Mouse (Mus musculus): ENCODE measurements around the gene Eif2ak4. TPM values are rescaled to one million over a fixed set of nuclear protein-coding genes. Genes with fewer than 3 reads are reported as not detected.

Eif2ak4 gene
- polyA plus RNA-seq, 1 experiment from 2014 or later: 9.5 TPM

- Histone ChIP-seq H3K36me3 (ENCODE audit: control insufficient read depth, insufficient read depth, low read length) (no peaks in the 10 kb centered on the region), H3K9ac (ENCODE audit: low read depth, low read length) (peak overlapping the region; percentile 37; the same call in 1 of the 2 replicates), H3K27me3 (replicated peaks; ENCODE audit: control insufficient read depth, insufficient read depth, low read length) (no peaks in the 10 kb centered on the region), H3K4me2 (ENCODE audit: low read depth, low read length) (no peak overlapping the region), H3K27ac (ENCODE audit: low read length) (no peak overlapping the region; the same call in 1 of the 2 replicates), H3K4me3 (ENCODE audit: low read length) (no peak overlapping the region), H3K4me1 (ENCODE audit: control insufficient read depth, insufficient read depth, low read length) (peaks cover 14% of the 10 kb centered on the region), H3K9me3 (ENCODE audit: control insufficient read depth, low read length) (no peaks in the 10 kb centered on the region)
- 65% methylated on average over 8 of the region's 8 CpGs for WGBS
- no peak for ATAC-seq
Measured at GRCm38 (mm10) chr2:118509688-118510446, 121.4 kb downstream of the Eif2ak4 start.

- no peak overlapping the region for H3K4me2 ChIP-seq (ENCODE audit: low read depth, low read length)
- H3K36me3 ChIP-seq (ENCODE audit: control insufficient read depth, insufficient read depth, low read length): no peaks in the 10 kb centered on the region
- H3K4me1 ChIP-seq (ENCODE audit: control insufficient read depth, insufficient read depth, low read length): peaks cover 14% of the 10 kb centered on the region
- no peak overlapping the region for H3K4me3 ChIP-seq (ENCODE audit: low read length)
- H3K9me3 ChIP-seq (ENCODE audit: control insufficient read depth, low read length): no peaks in the 10 kb centered on the region
- ATAC-seq: peak; percentile 79
- H3K27ac ChIP-seq (ENCODE audit: low read length): peak overlapping the region; percentile 18
- no peaks in the 10 kb centered on the region for H3K27me3 ChIP-seq (replicated peaks; ENCODE audit: control insufficient read depth, insufficient read depth, low read length)
- peak overlapping the region; percentile 37; the same call in 1 of the 2 replicates for H3K9ac ChIP-seq (ENCODE audit: low read depth, low read length)
- 46% methylated on average over 29 of the region's 29 CpGs for WGBS
Measured at GRCm38 (mm10) chr2:118510447-118511310, 122.3 kb downstream of the Eif2ak4 start.

- ATAC-seq: no peak
- no peaks in the 10 kb centered on the region for H3K27me3 ChIP-seq (replicated peaks; ENCODE audit: control insufficient read depth, insufficient read depth, low read length)
- H3K9ac ChIP-seq (ENCODE audit: low read depth, low read length): no peak overlapping the region; the same call in 1 of the 2 replicates
- H3K36me3 ChIP-seq (ENCODE audit: control insufficient read depth, insufficient read depth, low read length): no peaks in the 10 kb centered on the region
- no peak overlapping the region; the same call in 1 of the 2 replicates for H3K27ac ChIP-seq (ENCODE audit: low read length)
- peaks cover 14% of the 10 kb centered on the region for H3K4me1 ChIP-seq (ENCODE audit: control insufficient read depth, insufficient read depth, low read length)
- H3K4me3 ChIP-seq (ENCODE audit: low read length): no peak overlapping the region
- H3K9me3 ChIP-seq (ENCODE audit: control insufficient read depth, low read length): no peaks in the 10 kb centered on the region
- H3K4me2 ChIP-seq (ENCODE audit: low read depth, low read length): no peak overlapping the region
- WGBS: 57% methylated on average over 11 of the region's 11 CpGs
Measured at GRCm38 (mm10) chr2:118511779-118512417, 123.5 kb downstream of the Eif2ak4 start.

GRCm38 (mm10) chr2:118512418-118513377 lies 124.3 kb downstream of the Eif2ak4 start:
- H3K27me3 ChIP-seq (replicated peaks; ENCODE audit: control insufficient read depth, insufficient read depth, low read length): no peaks in the 10 kb centered on the region
- 79% methylated on average over 16 of the region's 16 CpGs for WGBS
- H3K36me3 ChIP-seq (ENCODE audit: control insufficient read depth, insufficient read depth, low read length): no peaks in the 10 kb centered on the region
- H3K4me2 ChIP-seq (ENCODE audit: low read depth, low read length): no peak overlapping the region
- no peak overlapping the region for H3K4me3 ChIP-seq (ENCODE audit: low read length)
- H3K4me1 ChIP-seq (ENCODE audit: control insufficient read depth, insufficient read depth, low read length): peaks cover 14% of the 10 kb centered on the region
- no peak for ATAC-seq
- H3K9me3 ChIP-seq (ENCODE audit: control insufficient read depth, low read length): no peaks in the 10 kb centered on the region
- no peak overlapping the region; the same call in 1 of the 2 replicates for H3K27ac ChIP-seq (ENCODE audit: low read length)
- no peak overlapping the region; the same call in 1 of the 2 replicates for H3K9ac ChIP-seq (ENCODE audit: low read depth, low read length)

GRCm38 (mm10) chr2:118520042-118520933 lies 131.9 kb downstream of the Eif2ak4 start:
- 36% methylated on average over 9 of the region's 9 CpGs for WGBS
- no peak overlapping the region for H3K4me2 ChIP-seq (ENCODE audit: low read depth, low read length)
- peak overlapping the region; percentile 38 for H3K27ac ChIP-seq (ENCODE audit: low read length)
- H3K27me3 ChIP-seq (replicated peaks; ENCODE audit: control insufficient read depth, insufficient read depth, low read length): no peaks in the 10 kb centered on the region
- no peak overlapping the region for H3K4me3 ChIP-seq (ENCODE audit: low read length)
- peaks cover 27% of the 10 kb centered on the region for H3K4me1 ChIP-seq (ENCODE audit: control insufficient read depth, insufficient read depth, low read length)
- peak; percentile 78 for ATAC-seq
- H3K36me3 ChIP-seq (ENCODE audit: control insufficient read depth, insufficient read depth, low read length): no peaks in the 10 kb centered on the region
- H3K9ac ChIP-seq (ENCODE audit: low read depth, low read length): 0 out of 2 replicates have a peak overlapping the region, but pooled peaks have one; percentile 2
- H3K9me3 ChIP-seq (ENCODE audit: control insufficient read depth, low read length): no peaks in the 10 kb centered on the region

GRCm38 (mm10) chr2:118522265-118522664 lies 133.8 kb downstream of the Eif2ak4 start:
- no peak overlapping the region for H3K9ac ChIP-seq (ENCODE audit: low read depth, low read length)
- peak; percentile 80 for ATAC-seq
- no peak overlapping the region for H3K4me3 ChIP-seq (ENCODE audit: low read length)
- H3K9me3 ChIP-seq (ENCODE audit: control insufficient read depth, low read length): no peaks in the 10 kb centered on the region
- H3K36me3 ChIP-seq (ENCODE audit: control insufficient read depth, insufficient read depth, low read length): no peaks in the 10 kb centered on the region
- peak overlapping the region; percentile 49 for H3K27ac ChIP-seq (ENCODE audit: low read length)
- H3K27me3 ChIP-seq (replicated peaks; ENCODE audit: control insufficient read depth, insufficient read depth, low read length): no peaks in the 10 kb centered on the region
- H3K4me1 ChIP-seq (ENCODE audit: control insufficient read depth, insufficient read depth, low read length): peaks cover 27% of the 10 kb centered on the region
- H3K4me2 ChIP-seq (ENCODE audit: low read depth, low read length): no peak overlapping the region
- 9% methylated on average over 2 of the region's 2 CpGs for WGBS

GRCm38 (mm10) chr2:118523163-118523730 lies 134.8 kb downstream of the Eif2ak4 start:
- Histone ChIP-seq H3K9ac (ENCODE audit: low read depth, low read length) (no peak overlapping the region), H3K4me3 (ENCODE audit: low read length) (no peak overlapping the region), H3K4me1 (ENCODE audit: control insufficient read depth, insufficient read depth, low read length) (peaks cover 27% of the 10 kb centered on the region), H3K27ac (ENCODE audit: low read length) (no peak overlapping the region), H3K27me3 (replicated peaks; ENCODE audit: control insufficient read depth, insufficient read depth, low read length) (no peaks in the 10 kb centered on the region), H3K36me3 (ENCODE audit: control insufficient read depth, insufficient read depth, low read length) (no peaks in the 10 kb centered on the region), H3K4me2 (ENCODE audit: low read depth, low read length) (no peak overlapping the region), H3K9me3 (ENCODE audit: control insufficient read depth, low read length) (no peaks in the 10 kb centered on the region)
- WGBS: 68% methylated on average over 5 of the region's 5 CpGs
- ATAC-seq: no peak
